Mouse (Mus musculus): ENCODE data around the gene Aldh3a2.

GRCm38 (mm10) chr11:61300205-61300604 is 32.9 kb upstream of the Aldh3a2 start:
- TF ChIP-seq E2F4 (IDR thresholded peaks at IDR 0.05; ENCODE audit: borderline replicate concordance, low read depth, low read length) (no peak), TBP (IDR thresholded peaks at IDR 0.05; ENCODE audit: low read depth, low read length) (no peak), POLR2A (IDR thresholded peaks at IDR 0.05; ENCODE audit: control insufficient read depth in 1 of 2, insufficient read depth in 1 of 2, low read depth in 1 of 2, low read length in 2 of 2, poor library complexity in 1 of 2) (no peak), ZMIZ1 (IDR thresholded peaks at IDR 0.05; ENCODE audit: low read depth, low read length) (no peak), GATA1 (IDR thresholded peaks at IDR 0.05; ENCODE audit: low read depth, low read length) (no peak), CTCF (IDR thresholded peaks at IDR 0.05 in 2 of 3, conservative IDR thresholded peaks at IDR 0.05 in 1 of 3; ENCODE audit: control insufficient read depth in 1 of 3, insufficient read depth in 1 of 3, low read depth in 2 of 3, low read length in 3 of 3, poor library complexity in 1 of 3, severe bottlenecking in 1 of 3) (no peak), NRF1 (IDR thresholded peaks at IDR 0.05; ENCODE audit: insufficient read depth, low read depth, low read length, poor library complexity, severe bottlenecking) (no peak), CHD2 (IDR thresholded peaks at IDR 0.05; ENCODE audit: low read length) (no peak), GABPA (IDR thresholded peaks at IDR 0.05; ENCODE audit: low read depth, low read length) (no peak)

Measured in MEL (cell line).